Mouse (Mus musculus) cerebellum, adult 8-10 months (tissue): ENCODE results near the gene Cd79a.

ENCODE experiments used
- DNase-seq: peaks from one replicate; pipeline ENCODE4 v3.0.0; 2022

Cd79a gene

GRCm38 (mm10) chr7:24931651-24932050 lies 34.5 kb downstream of the Cd79a start:
- no peak for DNase-seq

- DNase-seq: no peak
Measured at GRCm38 (mm10) chr7:24943641-24944040, 46.5 kb downstream of the Cd79a start.

GRCm38 (mm10) chr7:24944257-24944950 lies 47.2 kb downstream of the Cd79a start, which contains the start of gene Gm4881:
Gm4881 (minus strand) TSS chr7:24944494.
- no peak for DNase-seq

- DNase-seq: no peak
Measured at GRCm38 (mm10) chr7:24947316-24948048, 50.3 kb downstream of the Cd79a start.

GRCm38 (mm10) chr7:24948774-24949173 lies 51.6 kb downstream of the Cd79a start:
- no peak for DNase-seq

GRCm38 (mm10) chr7:24949958-24950623 lies 52.9 kb downstream of the Cd79a start:
- peak; percentile 63 for DNase-seq
